Mouse (Mus musculus): ENCODE data around the gene Gla. TPM values are rescaled to one million over a fixed set of nuclear protein-coding genes. Genes with fewer than 3 reads are reported as not detected.

Gene Gla
- 2.6 and 3.5 TPM in 2 replicates for polyA plus RNA-seq (2014; fragmentation: Nextera tagmentation; extraction: Ambion mirVana)

DNA sequence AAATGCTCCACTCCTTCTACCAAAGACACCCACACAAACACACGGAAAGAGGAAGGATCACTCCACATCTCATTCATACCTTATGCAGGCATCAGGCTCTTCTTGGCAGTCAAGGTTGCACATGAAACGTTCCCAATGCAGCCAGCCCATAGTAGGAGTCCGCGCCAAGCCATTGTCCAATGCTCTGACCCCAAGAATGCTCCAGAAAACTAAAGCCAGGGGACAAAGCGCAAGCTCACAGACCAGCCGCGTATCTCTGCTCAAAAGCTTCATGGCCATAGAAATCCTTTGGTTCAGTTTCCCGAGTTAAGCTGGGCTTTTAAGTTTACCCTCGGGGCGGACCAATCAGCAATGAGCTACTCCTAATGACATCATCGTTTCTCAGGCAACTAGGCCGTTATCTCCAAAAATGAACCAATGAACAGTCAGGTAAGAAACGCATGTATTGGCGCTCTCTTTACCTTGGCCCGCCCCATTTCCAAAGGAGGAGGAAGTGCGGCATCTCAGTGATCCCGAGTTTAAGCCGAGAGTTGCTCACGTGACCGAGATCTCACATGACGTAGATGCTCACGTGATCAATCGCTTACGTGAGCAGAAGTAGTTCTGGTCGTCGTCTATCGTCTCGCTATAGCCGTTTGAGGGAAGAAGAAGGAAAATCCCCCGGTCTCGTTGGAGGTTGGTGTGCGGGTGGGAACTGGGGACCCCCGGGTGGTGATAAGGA, at the start of gene Gla, which contains the start of gene Hnrnph2:
Gla (minus strand) TSS at position 467 of the 721 bp plus-strand sequence.
Hnrnph2 (plus strand) TSS at position 521 of the 721 bp plus-strand sequence.
- 18% methylated on average over 33 of the region's 33 CpGs for WGBS
- ATAC-seq (ENCODE audit: insufficient read depth, low FRiP score, low TSS enrichment) (peak; percentile 98), DNase-seq (ENCODE audit: low spot score) (peak; percentile 89)
- H3K9ac ChIP-seq (ENCODE audit: low read length): peak within 1 kb of the TSS; percentile 57
- no peaks in the 10 kb centered on the region for H3K36me3 ChIP-seq (ENCODE audit: control insufficient read depth, insufficient read depth, low read length)
- H3K9me3 ChIP-seq (ENCODE audit: control insufficient read depth, low read length): no peaks in the 10 kb centered on the region
- no peaks in the 10 kb centered on the region for H3K27me3 ChIP-seq (ENCODE audit: control insufficient read depth, insufficient read depth, low read length)
- no peaks in the 10 kb centered on the region for H3K4me1 ChIP-seq (ENCODE audit: control insufficient read depth, insufficient read depth, low read length)
- peak within 1 kb of the TSS; percentile 85 for H3K27ac ChIP-seq (ENCODE audit: low read depth, low read length)
- peak within 1 kb of the TSS; percentile 51 for H3K4me2 ChIP-seq (ENCODE audit: low read depth)
- H3K4me3 ChIP-seq (ENCODE audit: low read depth, low read length): peak within 1 kb of the TSS; percentile 48

DNA sequence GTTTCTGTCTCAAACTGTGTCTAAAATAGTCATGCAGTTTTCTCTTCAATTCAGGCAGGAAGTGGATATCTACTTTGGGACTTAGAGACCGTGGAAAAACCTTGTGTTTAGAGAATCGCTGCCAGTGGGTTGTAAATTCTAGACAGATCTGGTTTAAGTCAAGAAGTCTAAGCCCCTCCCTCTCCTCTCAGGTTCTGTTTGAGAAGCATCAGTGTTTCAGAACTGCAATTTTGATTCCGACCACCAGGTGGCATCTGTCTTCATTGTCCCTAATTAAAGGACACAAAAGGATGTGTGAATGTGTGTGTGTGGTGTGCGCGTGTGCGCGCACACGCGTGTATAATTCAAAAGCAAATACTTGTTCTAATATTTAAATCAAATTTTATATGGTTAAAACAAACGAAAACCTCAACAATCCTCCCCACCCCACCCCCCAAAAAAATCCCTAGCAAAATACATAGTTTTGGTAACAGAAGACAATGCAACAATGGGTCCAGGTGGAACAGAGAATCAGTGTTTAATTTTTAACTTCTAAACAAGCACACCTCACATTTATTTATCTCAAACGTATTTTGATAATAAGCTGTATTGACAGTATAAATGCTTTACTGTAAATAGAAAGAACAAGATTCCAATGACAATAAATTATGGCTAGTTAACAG, 47.2 kb upstream of the Gla start:
- no peaks in the 10 kb centered on the region for H3K27me3 ChIP-seq (ENCODE audit: control insufficient read depth, insufficient read depth, low read length)
- ATAC-seq (ENCODE audit: insufficient read depth, low FRiP score, low TSS enrichment): 0 out of 2 replicates have a peak, but pooled peaks have one; percentile 48
- H3K27ac ChIP-seq (ENCODE audit: low read depth, low read length): no peak overlapping the region
- no peaks in the 10 kb centered on the region for H3K9me3 ChIP-seq (ENCODE audit: control insufficient read depth, low read length)
- H3K36me3 ChIP-seq (ENCODE audit: control insufficient read depth, insufficient read depth, low read length): no peaks in the 10 kb centered on the region
- peak; percentile 81 for DNase-seq (ENCODE audit: low spot score)
- no peak overlapping the region for H3K4me2 ChIP-seq (ENCODE audit: low read depth)
- no peak overlapping the region for H3K9ac ChIP-seq (ENCODE audit: low read length)
- WGBS: 22% methylated on average over 11 of the region's 11 CpGs
- H3K4me3 ChIP-seq (ENCODE audit: low read depth, low read length): no peak overlapping the region
- no peaks in the 10 kb centered on the region for H3K4me1 ChIP-seq (ENCODE audit: control insufficient read depth, insufficient read depth, low read length)

DNA sequence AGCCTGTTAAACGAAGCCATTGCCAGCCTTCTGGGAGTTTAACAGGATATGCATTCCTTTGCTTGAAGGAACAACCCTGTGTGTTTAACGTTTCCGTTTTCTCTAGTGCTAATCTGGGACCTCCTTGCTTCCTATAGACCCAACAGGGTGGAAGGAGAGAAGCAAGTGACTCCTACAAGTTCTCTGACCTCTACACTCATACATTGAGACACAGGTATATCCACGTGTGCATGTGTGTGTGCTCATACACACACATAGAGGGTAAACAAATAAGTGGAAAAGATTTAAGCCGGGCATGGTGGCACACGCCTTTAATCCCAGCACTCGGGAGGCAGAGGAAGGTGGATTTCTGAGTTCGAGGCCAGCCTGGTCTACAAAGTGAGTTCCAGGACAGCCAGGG, 46.5 kb upstream of the Gla start:
- Histone ChIP-seq H3K4me2 (ENCODE audit: low read depth) (no peak overlapping the region), H3K9me3 (ENCODE audit: control insufficient read depth, low read length) (no peaks in the 10 kb centered on the region), H3K27ac (ENCODE audit: low read depth, low read length) (no peak overlapping the region), H3K36me3 (ENCODE audit: control insufficient read depth, insufficient read depth, low read length) (no peaks in the 10 kb centered on the region), H3K27me3 (ENCODE audit: control insufficient read depth, insufficient read depth, low read length) (no peaks in the 10 kb centered on the region), H3K4me3 (ENCODE audit: low read depth, low read length) (no peak overlapping the region), H3K4me1 (ENCODE audit: control insufficient read depth, insufficient read depth, low read length) (no peaks in the 10 kb centered on the region), H3K9ac (ENCODE audit: low read length) (no peak overlapping the region)
- WGBS: 78% methylated on average over 7 of the region's 8 CpGs
- DNase-seq (ENCODE audit: low spot score) (no peak), ATAC-seq (ENCODE audit: insufficient read depth, low FRiP score, low TSS enrichment) (no peak)

DNA sequence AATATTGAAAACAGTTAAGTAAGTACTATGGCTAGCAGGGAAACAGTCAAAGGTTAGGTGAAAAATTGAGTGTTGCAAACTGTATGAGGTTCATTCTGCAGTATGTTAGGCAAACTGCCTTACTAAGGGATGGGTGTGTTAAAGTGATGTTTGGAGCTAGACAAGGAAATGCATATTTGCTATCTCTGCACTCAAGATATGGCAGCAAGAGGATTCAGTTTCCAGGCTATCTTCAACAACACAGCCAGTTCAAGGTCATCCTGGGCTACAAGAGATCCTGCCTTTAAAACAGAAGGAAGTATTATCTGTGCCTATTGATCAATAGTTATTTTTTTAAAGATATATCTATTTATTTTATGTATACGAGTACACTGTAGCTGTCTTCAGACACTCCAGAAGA, 45.4 kb upstream of the Gla start:
- Histone ChIP-seq H3K4me2 (ENCODE audit: low read depth) (no peak overlapping the region), H3K27ac (ENCODE audit: low read depth, low read length) (no peak overlapping the region), H3K27me3 (ENCODE audit: control insufficient read depth, insufficient read depth, low read length) (no peaks in the 10 kb centered on the region), H3K36me3 (ENCODE audit: control insufficient read depth, insufficient read depth, low read length) (no peaks in the 10 kb centered on the region), H3K9ac (ENCODE audit: low read length) (no peak overlapping the region), H3K4me1 (ENCODE audit: control insufficient read depth, insufficient read depth, low read length) (no peaks in the 10 kb centered on the region), H3K4me3 (ENCODE audit: low read depth, low read length) (no peak overlapping the region), H3K9me3 (ENCODE audit: control insufficient read depth, low read length) (no peaks in the 10 kb centered on the region)
- WGBS: 91% methylated on average over 1 of the region's 1 CpGs
- no peak for DNase-seq (ENCODE audit: low spot score)
- ATAC-seq (ENCODE audit: insufficient read depth, low FRiP score, low TSS enrichment): no peak

DNA sequence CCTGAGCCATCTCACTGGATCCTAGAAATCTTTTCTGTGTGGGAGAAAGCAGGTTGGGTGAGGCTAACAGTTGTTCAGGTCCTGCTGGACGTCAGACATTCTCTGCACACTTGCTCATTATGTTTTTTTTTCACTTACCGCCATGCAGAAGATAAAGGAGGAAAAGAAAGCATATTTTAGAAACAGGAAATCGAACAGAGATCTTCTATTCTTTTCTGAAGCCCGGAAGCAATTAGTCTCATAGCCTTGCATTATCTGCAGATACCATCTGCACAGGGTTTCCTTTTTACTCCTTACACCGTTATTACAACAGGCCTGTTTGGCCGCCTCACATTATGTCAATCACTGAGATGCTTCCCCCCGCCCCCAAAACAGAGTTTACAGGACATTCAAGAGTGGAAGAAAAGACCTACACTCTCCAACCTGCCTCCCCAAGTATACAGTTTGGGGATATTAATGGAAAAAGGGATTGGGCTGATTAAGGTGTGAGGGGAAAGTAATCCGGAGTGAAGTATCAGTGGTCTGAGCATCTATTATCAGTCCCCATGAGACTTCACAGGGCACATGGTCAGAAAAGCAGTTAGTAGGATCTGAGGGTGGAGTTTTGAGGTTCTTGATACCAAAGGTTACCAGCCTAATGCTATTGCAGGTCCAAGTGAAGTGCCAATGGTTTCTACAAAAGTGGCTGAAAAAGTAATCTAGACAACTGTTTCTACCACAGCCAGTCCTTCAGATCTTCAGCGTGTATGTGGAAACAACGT, 40.3 kb upstream of the Gla start:
- ATAC-seq (ENCODE audit: insufficient read depth, low FRiP score, low TSS enrichment) (no peak), DNase-seq (ENCODE audit: low spot score) (no peak)
- Histone ChIP-seq H3K27ac (ENCODE audit: low read depth, low read length) (no peak overlapping the region), H3K4me3 (ENCODE audit: low read depth, low read length) (no peak overlapping the region), H3K9me3 (ENCODE audit: control insufficient read depth, low read length) (no peaks in the 10 kb centered on the region), H3K4me1 (ENCODE audit: control insufficient read depth, insufficient read depth, low read length) (no peaks in the 10 kb centered on the region), H3K9ac (ENCODE audit: low read length) (no peak overlapping the region), H3K36me3 (ENCODE audit: control insufficient read depth, insufficient read depth, low read length) (no peaks in the 10 kb centered on the region), H3K4me2 (ENCODE audit: low read depth) (no peak overlapping the region), H3K27me3 (ENCODE audit: control insufficient read depth, insufficient read depth, low read length) (no peaks in the 10 kb centered on the region)
- 76% methylated on average over 10 of the region's 10 CpGs for WGBS

DNA sequence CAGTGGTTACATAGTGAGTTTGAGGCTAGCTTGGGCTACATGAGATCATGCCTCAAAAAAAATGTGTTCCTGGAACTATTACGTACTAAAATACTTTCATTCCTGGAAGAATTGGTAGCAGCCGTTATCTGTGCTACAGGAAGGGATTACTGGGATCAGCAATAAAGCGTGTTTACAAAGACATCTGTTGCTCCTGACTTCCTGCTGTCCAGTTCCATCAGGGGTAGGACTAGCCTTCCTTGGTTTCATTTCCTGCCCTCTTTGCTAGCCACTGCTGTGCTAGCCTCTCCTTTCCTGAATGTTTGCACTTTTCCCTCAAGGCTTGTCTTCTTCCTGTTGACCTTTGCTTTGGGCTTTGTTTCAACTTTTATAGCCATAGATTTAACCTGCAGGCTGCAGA, 34.9 kb upstream of the Gla start:
- Histone ChIP-seq H3K27ac (ENCODE audit: low read depth, low read length) (no peak overlapping the region), H3K4me2 (ENCODE audit: low read depth) (no peak overlapping the region), H3K36me3 (ENCODE audit: control insufficient read depth, insufficient read depth, low read length) (no peaks in the 10 kb centered on the region), H3K4me1 (ENCODE audit: control insufficient read depth, insufficient read depth, low read length) (no peaks in the 10 kb centered on the region), H3K4me3 (ENCODE audit: low read depth, low read length) (no peak overlapping the region), H3K27me3 (ENCODE audit: control insufficient read depth, insufficient read depth, low read length) (no peaks in the 10 kb centered on the region), H3K9me3 (ENCODE audit: control insufficient read depth, low read length) (no peaks in the 10 kb centered on the region), H3K9ac (ENCODE audit: low read length) (no peak overlapping the region)
- 76% methylated on average over 3 of the region's 3 CpGs for WGBS
- ATAC-seq (ENCODE audit: insufficient read depth, low FRiP score, low TSS enrichment) (no peak), DNase-seq (ENCODE audit: low spot score) (no peak)

DNA sequence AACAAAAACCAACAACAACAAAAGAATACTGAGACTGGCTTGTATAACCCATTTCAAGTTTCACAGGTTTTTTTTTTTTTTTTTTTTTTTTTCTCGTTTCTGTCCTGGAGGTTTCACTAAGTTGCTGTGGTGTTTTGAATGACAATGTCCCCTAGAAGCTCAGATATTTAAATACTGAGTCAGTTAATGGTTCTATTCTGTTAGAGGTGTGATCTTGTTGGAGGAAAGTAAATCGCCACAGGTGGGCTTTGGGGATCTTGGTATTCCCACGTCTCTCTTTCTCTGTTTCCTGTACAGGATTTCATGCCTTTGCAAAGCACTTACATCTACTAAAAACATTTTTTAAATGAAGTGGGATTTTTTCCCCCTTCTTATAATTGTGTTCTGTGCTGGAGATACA, 34.2 kb upstream of the Gla start:
- H3K36me3 ChIP-seq (ENCODE audit: control insufficient read depth, insufficient read depth, low read length): no peaks in the 10 kb centered on the region
- no peak for ATAC-seq (ENCODE audit: insufficient read depth, low FRiP score, low TSS enrichment)
- 46% methylated on average over 3 of the region's 3 CpGs for WGBS

DNA sequence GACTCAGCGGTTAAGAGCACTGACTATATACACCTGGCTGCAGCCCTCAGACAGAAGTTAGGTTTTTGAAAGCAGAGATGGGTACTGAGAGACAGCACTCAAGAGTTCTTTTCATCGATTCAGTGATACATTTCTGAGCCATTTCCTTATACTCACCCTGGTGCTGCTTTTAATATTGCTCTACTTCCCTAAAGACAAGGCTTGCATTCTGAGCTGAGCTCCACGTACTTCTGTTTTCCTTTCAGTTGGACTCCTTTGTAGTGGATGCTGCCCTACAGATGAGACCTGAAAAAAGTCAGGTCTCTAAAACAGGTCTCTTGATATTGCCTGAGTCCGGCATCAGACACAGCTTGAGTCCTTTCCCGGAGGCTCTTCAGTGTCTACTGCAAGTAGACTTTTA, 31.8 kb upstream of the Gla start:
- no peak overlapping the region for H3K9ac ChIP-seq (ENCODE audit: low read length)
- H3K9me3 ChIP-seq (ENCODE audit: control insufficient read depth, low read length): no peaks in the 10 kb centered on the region
- no peak overlapping the region for H3K27ac ChIP-seq (ENCODE audit: low read depth, low read length)
- no peak overlapping the region for H3K4me3 ChIP-seq (ENCODE audit: low read depth, low read length)
- H3K36me3 ChIP-seq (ENCODE audit: control insufficient read depth, insufficient read depth, low read length): no peaks in the 10 kb centered on the region
- no peaks in the 10 kb centered on the region for H3K4me1 ChIP-seq (ENCODE audit: control insufficient read depth, insufficient read depth, low read length)
- 88% methylated on average over 5 of the region's 5 CpGs for WGBS
- ATAC-seq (ENCODE audit: insufficient read depth, low FRiP score, low TSS enrichment) (no peak), DNase-seq (ENCODE audit: low spot score) (no peak)
- H3K4me2 ChIP-seq (ENCODE audit: low read depth): no peak overlapping the region
- H3K27me3 ChIP-seq (ENCODE audit: control insufficient read depth, insufficient read depth, low read length): no peaks in the 10 kb centered on the region

More for the DNA sequence above, 34.2 kb upstream of the Gla start:
- no peak overlapping the region for H3K4me2 ChIP-seq (ENCODE audit: low read depth)
- no peak overlapping the region for H3K4me3 ChIP-seq (ENCODE audit: low read depth, low read length)
- H3K9me3 ChIP-seq (ENCODE audit: control insufficient read depth, low read length): no peaks in the 10 kb centered on the region
- no peak for DNase-seq (ENCODE audit: low spot score)
- no peaks in the 10 kb centered on the region for H3K27me3 ChIP-seq (ENCODE audit: control insufficient read depth, insufficient read depth, low read length)
- H3K9ac ChIP-seq (ENCODE audit: low read length): no peak overlapping the region
- no peak overlapping the region for H3K27ac ChIP-seq (ENCODE audit: low read depth, low read length)
- H3K4me1 ChIP-seq (ENCODE audit: control insufficient read depth, insufficient read depth, low read length): no peaks in the 10 kb centered on the region

Measured in neural tube, embryonic 11.5 days (tissue).